Mouse (Mus musculus): Measurements from ENCODE around the gene Nedd4. TPM values are rescaled to one million over a fixed set of nuclear protein-coding genes. Genes with fewer than 3 reads are reported as not detected.

Gene Nedd4
- total and polyA plus RNA-seq, 3 experiments: 167 to 583 (median 216) TPM

DNA sequence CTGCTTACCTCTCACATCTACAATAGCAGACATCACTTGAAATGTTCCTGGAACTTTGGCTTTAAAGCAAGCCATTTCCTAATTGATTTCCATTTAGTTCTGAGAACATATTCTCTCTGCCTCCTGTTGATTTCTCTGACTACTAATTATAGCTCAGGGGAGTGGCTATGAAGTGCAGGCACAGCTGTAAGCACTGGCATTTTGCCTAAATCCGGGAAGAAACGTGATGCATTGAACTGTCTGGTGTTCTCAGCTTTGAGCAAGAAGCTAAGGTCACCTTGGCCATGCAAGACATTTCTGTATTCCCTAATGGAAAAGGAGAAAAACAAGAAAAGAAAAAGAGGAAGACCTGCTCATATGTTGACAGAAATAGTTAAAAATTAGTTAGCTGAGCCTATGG, 33.6 kb upstream of the Nedd4 start:
- H3K79me2 ChIP-seq (ENCODE audit: control insufficient read depth, insufficient read depth, low read length, poor library complexity): no peaks in the 10 kb centered on the region
- peaks cover 0 to 14% of the 10 kb centered on the region in 2 experiments; a peak in 2 of 4 replicates for H3K36me3 ChIP-seq (ENCODE audit: control insufficient read depth in 1 of 2, insufficient read depth in 2 of 2, low read length in 2 of 2)
- no peak for TF ChIP-seq ZNF384 (IDR thresholded peaks at IDR 0.05; ENCODE audit: low read depth, low read length)
- peak; percentile 70 for TF ChIP-seq ETS1 (IDR thresholded peaks at IDR 0.05; ENCODE audit: low read depth, low read length)
- TF ChIP-seq BHLHE40 (IDR thresholded peaks at IDR 0.05; ENCODE audit: borderline replicate concordance, low read depth, low read length): peak; percentile 84
- no peak for TF ChIP-seq TCF12 (IDR thresholded peaks at IDR 0.05; ENCODE audit: low read depth, low read length)
- TF ChIP-seq RAD21 (IDR thresholded peaks at IDR 0.05; ENCODE audit: low read depth, low read length): no peak

DNA sequence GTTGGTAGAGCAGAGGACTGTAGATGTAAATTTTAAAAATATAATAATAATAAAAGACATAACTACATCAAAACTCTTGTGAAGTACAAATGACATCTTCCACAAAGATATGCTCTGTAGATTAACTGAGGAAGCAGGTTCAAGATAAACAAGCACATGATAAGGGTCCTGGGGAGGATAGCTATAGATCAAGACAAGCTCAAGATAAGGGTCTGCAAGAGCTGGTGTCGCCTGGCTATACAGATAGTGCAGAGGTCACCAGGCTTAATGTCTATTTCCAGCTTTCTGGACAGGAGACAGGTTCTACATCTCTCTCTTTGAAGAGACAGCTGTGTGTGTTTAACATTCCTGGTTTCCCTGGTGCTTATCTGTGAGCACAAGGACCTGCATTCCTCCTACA, 29.9 kb upstream of the Nedd4 start:
- TF ChIP-seq GATA1 (IDR thresholded peaks at IDR 0.05; ENCODE audit: low read depth, low read length): peak; percentile 84
- no peak for TF ChIP-seq POLR2AphosphoS2 (IDR thresholded peaks at IDR 0.05; ENCODE audit: low read length)
- TF ChIP-seq EP300 (IDR thresholded peaks at IDR 0.05; ENCODE audit: low read depth in 1 of 2, low read length in 2 of 2): peak; percentile 31 to 54; a peak in 3 of 4 replicates
- no peak for TF ChIP-seq KAT2A (conservative IDR thresholded peaks at IDR 0.05; ENCODE audit: low read depth, low read length)
- TF ChIP-seq MAX (IDR thresholded peaks at IDR 0.05; ENCODE audit: low read length): no peak
- no peak for TF ChIP-seq MYB (IDR thresholded peaks at IDR 0.05; ENCODE audit: low read depth, low read length)
- no peak for TF ChIP-seq UBTF (IDR thresholded peaks at IDR 0.05; ENCODE audit: borderline replicate concordance, insufficient read depth, low read depth, low read length)
- TF ChIP-seq CTCF (IDR thresholded peaks at IDR 0.05 in 2 of 3, conservative IDR thresholded peaks at IDR 0.05 in 1 of 3; ENCODE audit: control insufficient read depth in 1 of 3, insufficient read depth in 1 of 3, low read depth in 2 of 3, low read length in 3 of 3, poor library complexity in 1 of 3, severe bottlenecking in 1 of 3): no peak
- no peak; the same call in 1 of the 2 replicates for TF ChIP-seq TCF12 (IDR thresholded peaks at IDR 0.05; ENCODE audit: low read depth, low read length)
- Histone ChIP-seq H3K36me3 (ENCODE audit: control insufficient read depth in 1 of 2, insufficient read depth in 2 of 2, low read length in 2 of 2) (peaks cover 0 to 14% of the 10 kb centered on the region in 2 experiments; a peak in 2 of 4 replicates), H3K9ac (ENCODE audit: control insufficient read depth, low read depth, low read length, poor library complexity, severe bottlenecking) (no peak overlapping the region), H3K4me1 (ENCODE audit: control insufficient read depth in 1 of 2, insufficient read depth in 2 of 2, low read length in 2 of 2) (peaks cover 5 to 7% of the 10 kb centered on the region in 2 experiments; a peak in 3 of 4 replicates), H3K27me3 (ENCODE audit: control insufficient read depth in 1 of 2, insufficient read depth in 2 of 2, low read length in 2 of 2) (no peaks in the 10 kb centered on the region), H3K79me2 (ENCODE audit: control insufficient read depth, insufficient read depth, low read length, poor library complexity) (no peaks in the 10 kb centered on the region), H3K9me3 (replicated peaks; ENCODE audit: insufficient read depth, low read length) (no peaks in the 10 kb centered on the region), H3K4me3 (ENCODE audit: control insufficient read depth in 1 of 2, insufficient read depth in 1 of 2, low read depth in 2 of 2, low read length in 2 of 2) (no peak overlapping the region), H3K27ac (ENCODE audit: control insufficient read depth, low read depth, low read length) (no peak overlapping the region)
- DNase-seq (ENCODE audit: low read depth, low spot score): no peak

More for the DNA sequence above, 33.6 kb upstream of the Nedd4 start:
- H3K27ac ChIP-seq (ENCODE audit: control insufficient read depth, low read depth, low read length): no peak overlapping the region
- peak; percentile 57 for DNase-seq (ENCODE audit: low read depth, low spot score)
- H3K4me3 ChIP-seq (ENCODE audit: control insufficient read depth in 1 of 2, insufficient read depth in 1 of 2, low read depth in 2 of 2, low read length in 2 of 2): no peak overlapping the region
- peaks cover 5 to 7% of the 10 kb centered on the region in 2 experiments; a peak in 3 of 4 replicates for H3K4me1 ChIP-seq (ENCODE audit: control insufficient read depth in 1 of 2, insufficient read depth in 2 of 2, low read length in 2 of 2)
- no peaks in the 10 kb centered on the region for H3K9me3 ChIP-seq (replicated peaks; ENCODE audit: insufficient read depth, low read length)
- no peak overlapping the region for H3K9ac ChIP-seq (ENCODE audit: control insufficient read depth, low read depth, low read length, poor library complexity, severe bottlenecking)
- no peaks in the 10 kb centered on the region for H3K27me3 ChIP-seq (ENCODE audit: control insufficient read depth in 1 of 2, insufficient read depth in 2 of 2, low read length in 2 of 2)

- H3K79me2 ChIP-seq (ENCODE audit: control insufficient read depth, insufficient read depth, low read length, poor library complexity): no peaks in the 10 kb centered on the region; the same call in 1 of the 2 replicates
- H3K4me1 ChIP-seq (ENCODE audit: control insufficient read depth in 1 of 2, insufficient read depth in 2 of 2, low read length in 2 of 2): peaks cover 5 to 10% of the 10 kb centered on the region in 2 experiments
- no peak overlapping the region for H3K4me3 ChIP-seq (ENCODE audit: control insufficient read depth in 1 of 2, insufficient read depth in 1 of 2, low read depth in 2 of 2, low read length in 2 of 2)
- H3K36me3 ChIP-seq (ENCODE audit: control insufficient read depth in 1 of 2, insufficient read depth in 2 of 2, low read length in 2 of 2): peaks cover 0 to 11% of the 10 kb centered on the region in 2 experiments; a peak in 2 of 4 replicates
- peak; percentile 71 for DNase-seq (ENCODE audit: low read depth, low spot score)
- H3K27me3 ChIP-seq (ENCODE audit: control insufficient read depth in 1 of 2, insufficient read depth in 2 of 2, low read length in 2 of 2): no peaks in the 10 kb centered on the region
- no peak overlapping the region for H3K27ac ChIP-seq (ENCODE audit: control insufficient read depth, low read depth, low read length)
- no peaks in the 10 kb centered on the region for H3K9me3 ChIP-seq (replicated peaks; ENCODE audit: insufficient read depth, low read length)
- H3K9ac ChIP-seq (ENCODE audit: control insufficient read depth, low read depth, low read length, poor library complexity, severe bottlenecking): no peak overlapping the region
- TF ChIP-seq CTCF (IDR thresholded peaks at IDR 0.05 in 2 of 3, conservative IDR thresholded peaks at IDR 0.05 in 1 of 3; ENCODE audit: control insufficient read depth in 1 of 3, insufficient read depth in 1 of 3, low read depth in 2 of 3, low read length in 3 of 3, poor library complexity in 1 of 3, severe bottlenecking in 1 of 3): peak; percentile 29 to 92 (median 86); a peak in 5 of 6 replicates
- no peak for TF ChIP-seq CHD1 (IDR thresholded peaks at IDR 0.05; ENCODE audit: low read depth, low read length)
- no peak for TF ChIP-seq ETS1 (IDR thresholded peaks at IDR 0.05; ENCODE audit: low read depth, low read length)
- no peak for TF ChIP-seq HCFC1 (IDR thresholded peaks at IDR 0.05; ENCODE audit: low read depth, low read length)
- TF ChIP-seq SMC3 (IDR thresholded peaks at IDR 0.05; ENCODE audit: low read depth, low read length): peak; percentile 91
- TF ChIP-seq NELFE (IDR thresholded peaks at IDR 0.05; ENCODE audit: low read depth, low read length): no peak
- TF ChIP-seq MAZ (IDR thresholded peaks at IDR 0.05; ENCODE audit: low read depth, low read length): no peak
- TF ChIP-seq UBTF (IDR thresholded peaks at IDR 0.05; ENCODE audit: borderline replicate concordance, insufficient read depth, low read depth, low read length): no peak
- TF ChIP-seq ZNF384 (IDR thresholded peaks at IDR 0.05; ENCODE audit: low read depth, low read length): no peak
- TF ChIP-seq ELF1 (IDR thresholded peaks at IDR 0.05; ENCODE audit: low read depth, low read length): no peak
- TF ChIP-seq USF1 (IDR thresholded peaks at IDR 0.05; ENCODE audit: low read depth, low read length): no peak
- peak; percentile 72 for TF ChIP-seq RAD21 (IDR thresholded peaks at IDR 0.05; ENCODE audit: low read depth, low read length)
- TF ChIP-seq TAL1 (IDR thresholded peaks at IDR 0.05; ENCODE audit: low read length): no peak
- TF ChIP-seq POLR2AphosphoS2 (IDR thresholded peaks at IDR 0.05; ENCODE audit: low read length): no peak
- TF ChIP-seq E2F4 (IDR thresholded peaks at IDR 0.05; ENCODE audit: borderline replicate concordance, low read depth, low read length): no peak
- no peak for TF ChIP-seq GATA1 (IDR thresholded peaks at IDR 0.05; ENCODE audit: low read depth, low read length)
- peak; percentile 34; the same call in 1 of the 2 replicates for TF ChIP-seq MYC (IDR thresholded peaks at IDR 0.05; ENCODE audit: low read depth, low read length)
- no peak for TF ChIP-seq BHLHE40 (IDR thresholded peaks at IDR 0.05; ENCODE audit: borderline replicate concordance, low read depth, low read length)
- TF ChIP-seq ZMIZ1 (IDR thresholded peaks at IDR 0.05; ENCODE audit: low read depth, low read length): no peak
Observed at GRCm38 (mm10) chr9:72635134-72635533, 27.0 kb upstream of the Nedd4 start.
